Mouse (Mus musculus): Measurements from ENCODE around the gene Ddx55. TPM values are rescaled to one million over a fixed set of nuclear protein-coding genes. Genes with fewer than 3 reads are reported as not detected.
A peak's percentile ranks its signal among the peaks of the same experiment; 100 is the strongest.

Ddx55 gene
- 10 to 100 TPM; 27.4 to 32.6 TPM for total RNA-seq (2021)
- long read RNA-seq, experiment 1, transcript Ddx55-201 (14 exons, 2,799 nt): major isoform, 12 of 21 reads
- long read RNA-seq, experiment 1, partial matches to known transcripts: 4 of 21 reads
- long read RNA-seq, experiment 1, other reads (novel, unspliced or antisense): 5 of 21 reads
- long read RNA-seq, experiment 2, transcript Ddx55-201 (14 exons, 2,799 nt): major isoform, 11 of 19 reads
- long read RNA-seq, experiment 2, partial matches to known transcripts: 7 of 19 reads
- long read RNA-seq, experiment 2, other reads (novel, unspliced or antisense): 1 of 19 reads

- peak; percentile 90 to 92 for DNase-seq (ENCODE audit: low spot score in 2 of 2)
- H3K27ac ChIP-seq: peak within 1 kb of the TSS; percentile 91
- TF ChIP-seq CTCF (conservative IDR thresholded peaks at IDR 0.05): peak; percentile 19; the same call in 1 of the 2 replicates
- H3K4me3 ChIP-seq: peak within 1 kb of the TSS; percentile 87
Observed at GRCm38 (mm10) chr5:124552558-124553307, at the start of gene Ddx55. Ddx55 (plus strand) TSS chr5:124552864.

DNA sequence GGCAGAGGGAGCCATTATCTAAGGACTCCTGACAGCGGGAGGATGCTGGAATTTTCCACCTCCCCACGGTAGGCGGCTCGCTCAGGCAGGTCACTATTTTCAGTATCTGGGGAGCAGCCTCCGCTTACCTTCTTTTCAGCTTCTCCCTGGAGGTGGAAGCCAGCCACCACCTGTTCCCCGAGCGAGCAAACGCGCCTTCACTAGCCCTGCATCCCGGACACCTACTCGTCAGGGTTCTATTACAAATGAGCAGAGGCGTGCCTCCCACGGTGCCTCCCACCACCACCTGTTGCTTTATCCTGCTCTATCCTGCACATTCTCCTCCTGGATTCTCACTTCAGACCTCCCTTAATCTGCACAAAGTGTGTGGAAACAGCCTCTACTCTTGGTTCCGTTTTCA, 48.9 kb upstream of the Ddx55 start:
- H3K27ac ChIP-seq: peak overlapping the region; percentile 92
- TF ChIP-seq CTCF (conservative IDR thresholded peaks at IDR 0.05): no peak
- H3K4me3 ChIP-seq: no peak overlapping the region
- peak; percentile 84 to 91 for DNase-seq (ENCODE audit: low spot score in 2 of 2)

DNA sequence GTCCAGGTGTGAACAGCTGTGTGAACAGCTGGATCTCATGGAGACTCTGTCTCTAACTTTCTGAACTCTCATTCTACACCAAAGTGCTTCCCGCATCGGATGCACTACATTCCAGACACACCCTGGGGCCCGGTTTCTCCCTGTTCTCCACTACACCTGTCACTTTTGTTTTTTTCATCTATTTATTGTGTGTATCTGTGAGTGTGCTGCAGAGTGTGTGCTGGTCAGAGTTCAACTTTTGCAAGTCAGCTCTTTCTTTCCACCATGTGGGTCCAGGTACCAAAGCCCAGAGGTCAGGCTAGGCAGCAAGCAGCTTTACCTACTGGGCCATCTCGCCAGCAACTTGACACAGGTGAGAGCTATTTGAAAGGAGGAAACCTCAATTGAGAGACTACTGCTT, 47.4 kb upstream of the Ddx55 start:
- Histone ChIP-seq H3K4me3 (no peak overlapping the region), H3K27ac (peak overlapping the region; percentile 92)
- no peak for DNase-seq (ENCODE audit: low spot score in 2 of 2)
- no peak for TF ChIP-seq CTCF (conservative IDR thresholded peaks at IDR 0.05)

- DNase-seq (ENCODE audit: low spot score in 2 of 2): no peak
- Histone ChIP-seq H3K27ac (peak overlapping the region; percentile 83), H3K4me3 (no peak overlapping the region)
- TF ChIP-seq CTCF (conservative IDR thresholded peaks at IDR 0.05): peak; percentile 28; the same call in 1 of the 2 replicates
Observed at GRCm38 (mm10) chr5:124506731-124507359, 45.8 kb upstream of the Ddx55 start.

GRCm38 (mm10) chr5:124509200-124509599, 43.5 kb upstream of the Ddx55 start:
- DNase-seq (ENCODE audit: low spot score in 2 of 2): no peak
- Histone ChIP-seq H3K27ac (no peak overlapping the region), H3K4me3 (no peak overlapping the region)
- no peak for TF ChIP-seq CTCF (conservative IDR thresholded peaks at IDR 0.05)

DNA sequence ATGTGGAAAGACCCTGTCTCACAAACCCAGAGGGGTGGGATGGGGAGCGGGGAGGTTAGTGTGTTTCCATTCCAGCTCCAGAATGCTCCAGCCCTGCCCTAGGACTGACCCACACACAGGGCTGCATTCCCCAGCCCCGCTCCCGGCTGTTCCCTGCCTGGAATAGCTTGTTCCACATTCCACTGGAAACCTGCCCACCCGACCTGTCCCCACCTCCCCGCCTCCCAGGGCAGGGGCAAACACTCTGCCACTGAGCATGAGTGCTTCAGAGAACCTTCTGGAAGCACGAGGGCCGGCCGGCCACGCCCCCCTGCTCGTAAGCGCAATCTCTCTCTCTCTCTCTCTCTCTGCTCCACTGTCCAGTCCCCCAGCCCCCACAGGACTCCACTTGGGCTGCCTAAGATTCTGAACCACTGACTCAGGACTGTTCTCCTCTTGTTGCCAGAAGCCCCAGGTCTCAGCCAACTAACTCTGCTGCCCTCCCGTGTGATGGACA, 42.9 kb upstream of the Ddx55 start:
- DNase-seq (ENCODE audit: low spot score in 2 of 2): no peak
- Histone ChIP-seq H3K27ac (peak overlapping the region; percentile 65), H3K4me3 (no peak overlapping the region)
- no peak for TF ChIP-seq CTCF (conservative IDR thresholded peaks at IDR 0.05)

DNA sequence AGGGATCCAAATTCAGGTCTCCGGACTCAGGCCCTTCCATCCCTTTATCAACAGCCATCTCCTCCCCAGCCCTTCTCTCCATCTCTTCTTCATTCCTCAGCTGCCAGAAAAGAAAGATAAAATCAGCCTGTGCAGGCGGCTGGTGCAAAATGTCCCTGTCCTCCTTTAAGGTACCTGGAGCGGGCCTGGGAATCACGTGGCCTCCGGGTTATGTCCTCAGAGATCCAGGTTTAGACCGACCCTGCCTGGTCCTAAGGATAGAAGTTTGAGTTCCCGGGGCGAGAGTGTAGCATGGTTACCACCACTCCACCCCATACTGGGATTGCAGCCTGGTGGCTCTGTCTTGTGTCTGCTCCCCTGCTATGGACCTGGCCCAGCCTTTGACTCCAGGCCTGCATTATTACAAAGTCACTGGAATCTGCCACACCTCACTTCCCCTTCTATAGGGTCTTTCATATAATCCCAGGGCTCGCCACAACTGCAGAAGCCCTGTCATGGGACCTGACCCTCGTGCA, 42.1 kb upstream of the Ddx55 start:
- H3K4me3 ChIP-seq: no peak overlapping the region
- DNase-seq (ENCODE audit: low spot score in 2 of 2): no peak
- peak overlapping the region; percentile 65; the same call in 1 of the 2 replicates for H3K27ac ChIP-seq
- TF ChIP-seq CTCF (conservative IDR thresholded peaks at IDR 0.05): no peak

- Histone ChIP-seq H3K4me3 (no peak overlapping the region), H3K27ac (peak overlapping the region; percentile 94)
- no peak for TF ChIP-seq CTCF (conservative IDR thresholded peaks at IDR 0.05)
- no peak for DNase-seq (ENCODE audit: low spot score in 2 of 2)
Observed at GRCm38 (mm10) chr5:124515789-124516188, 36.9 kb upstream of the Ddx55 start.

GRCm38 (mm10) chr5:124518648-124519047, 34.0 kb upstream of the Ddx55 start:
- TF ChIP-seq CTCF (conservative IDR thresholded peaks at IDR 0.05): peak; percentile 67
- Histone ChIP-seq H3K4me3 (no peak overlapping the region), H3K27ac (peak overlapping the region; percentile 94)
- DNase-seq (ENCODE audit: low spot score in 2 of 2): peak; percentile 86 to 88

DNA sequence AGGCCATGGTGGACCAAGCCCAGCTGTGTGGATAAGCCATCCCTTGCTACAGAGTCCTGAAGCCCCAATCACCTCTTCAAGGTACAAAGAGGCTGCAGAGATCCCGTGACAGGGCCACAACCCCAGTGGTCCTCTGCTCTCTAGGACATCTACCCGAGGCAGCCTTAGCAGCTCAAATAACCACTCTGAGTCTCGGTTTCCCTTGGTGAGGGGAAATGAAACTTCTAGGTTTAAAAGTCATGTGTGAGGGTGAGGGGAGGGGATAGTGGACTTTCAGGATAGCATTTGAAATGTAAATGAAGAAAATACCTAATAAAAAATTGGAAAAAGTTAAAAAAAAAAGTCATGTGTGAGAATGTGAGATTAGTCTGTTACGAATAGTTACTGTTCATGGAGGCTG, 31.1 kb upstream of the Ddx55 start:
- no peak for TF ChIP-seq CTCF (conservative IDR thresholded peaks at IDR 0.05)
- no peak for DNase-seq (ENCODE audit: low spot score in 2 of 2)

GRCm38 (mm10) chr5:124523032-124523431, 29.6 kb upstream of the Ddx55 start:
- Histone ChIP-seq H3K27ac (no peak overlapping the region), H3K4me3 (no peak overlapping the region)

More for the DNA sequence above, 31.1 kb upstream of the Ddx55 start:
- peak overlapping the region; percentile 94 for H3K27ac ChIP-seq
- no peak overlapping the region for H3K4me3 ChIP-seq

GRCm38 (mm10) chr5:124524943-124525342, 27.7 kb upstream of the Ddx55 start:
- Histone ChIP-seq H3K4me3 (no peak overlapping the region), H3K27ac (peak overlapping the region; percentile 96)
- no peak for TF ChIP-seq CTCF (conservative IDR thresholded peaks at IDR 0.05)
- DNase-seq (ENCODE audit: low spot score in 2 of 2): no peak

More at GRCm38 (mm10) chr5:124523032-124523431, 29.6 kb upstream of the Ddx55 start:
- DNase-seq (ENCODE audit: low spot score in 2 of 2): no peak
- TF ChIP-seq CTCF (conservative IDR thresholded peaks at IDR 0.05): peak; percentile 62

DNA sequence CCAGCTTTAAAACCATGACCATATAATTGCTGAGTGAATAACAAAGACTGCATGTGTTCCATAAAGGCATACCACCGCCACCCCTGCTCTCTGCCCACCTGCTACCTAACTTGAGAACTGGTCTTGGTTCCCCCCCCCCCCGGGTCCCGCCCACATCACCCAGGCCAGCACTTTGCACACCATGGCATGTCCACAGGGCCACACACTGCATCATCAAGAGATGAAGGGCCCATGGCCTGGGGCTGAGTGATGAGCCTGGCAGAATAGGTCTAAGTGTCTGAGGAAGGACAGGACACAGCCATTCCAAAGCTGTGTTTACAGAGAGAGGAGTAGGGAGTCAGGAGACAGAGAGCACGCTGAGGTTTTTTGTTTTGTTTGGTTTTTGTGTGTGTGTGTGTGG, 24.3 kb upstream of the Ddx55 start:
- TF ChIP-seq CTCF (conservative IDR thresholded peaks at IDR 0.05): no peak
- no peak for DNase-seq (ENCODE audit: low spot score in 2 of 2)
- Histone ChIP-seq H3K27ac (peak overlapping the region; percentile 96), H3K4me3 (peak overlapping the region; percentile 69)

All from layer of hippocampus, adult 2 months (tissue).